Comparison of ENCODE assay signal across 8 mouse cellular contexts in genomic region chr2:104849991-104850359, GRCm38 (mm10). TPM values are rescaled to one million over a fixed set of nuclear protein-coding genes. Genes with fewer than 3 reads are reported as not detected.
DNase-seq lines count a peak whose midpoint lies in the region; ATAC-seq and TF ChIP-seq lines count a peak whose summit lies in the region.

No protein-coding gene starts in this region.

- no peaks in the 10 kb centered on the region for H3K9me3 ChIP-seq in heart, embryonic 16.5 days (replicated peaks; ENCODE audit: control insufficient read depth, low read length)
- no peaks in the 10 kb centered on the region for H3K9me3 ChIP-seq in E14TG2a.4 (ENCODE audit: low read length)
- H3K9me3 ChIP-seq in hindbrain, embryonic 14.5 days (ENCODE audit: control insufficient read depth, low read length), result no peaks in the 10 kb centered on the region
- H3K9me3 ChIP-seq in midbrain, embryonic 13.5 days, result no peaks in the 10 kb centered on the region

- H3K4me1 ChIP-seq in heart, embryonic 16.5 days (ENCODE audit: control insufficient read depth, insufficient read depth, low read length), result peaks cover 5% of the 10 kb centered on the region
- H3K4me1 ChIP-seq in E14TG2a.4 (replicated peaks; ENCODE audit: low read depth, low read length), result peaks cover 75% of the 10 kb centered on the region
- no peaks in the 10 kb centered on the region for H3K4me1 ChIP-seq in hindbrain, embryonic 14.5 days (replicated peaks; ENCODE audit: control insufficient read depth, insufficient read depth, low read length)
- H3K4me1 ChIP-seq in midbrain, embryonic 13.5 days (replicated peaks), result peaks cover 17% of the 10 kb centered on the region

- H3K4me2 ChIP-seq in heart, embryonic 16.5 days (ENCODE audit: low read depth, low read length), result peak overlapping the region; percentile 98
- peak overlapping the region; percentile 65 for H3K4me2 ChIP-seq in hindbrain, embryonic 14.5 days (replicated peaks)
- peak overlapping the region; percentile 99 for H3K4me2 ChIP-seq in midbrain, embryonic 13.5 days (replicated peaks)

- peak overlapping the region; percentile 74 for H3K9ac ChIP-seq in heart, embryonic 16.5 days (ENCODE audit: low read length)
- H3K9ac ChIP-seq in hindbrain, embryonic 14.5 days, result peak overlapping the region; percentile 55; the same call in 1 of the 2 replicates
- peak overlapping the region; percentile 63; the same call in 1 of the 2 replicates for H3K9ac ChIP-seq in midbrain, embryonic 13.5 days (replicated peaks)

- no peaks in the 10 kb centered on the region for H3K36me3 ChIP-seq in heart, embryonic 16.5 days (ENCODE audit: control insufficient read depth, insufficient read depth)
- peaks cover 22% of the 10 kb centered on the region for H3K36me3 ChIP-seq in E14TG2a.4 (ENCODE audit: insufficient read depth, low read length)
- no peaks in the 10 kb centered on the region for H3K36me3 ChIP-seq in hindbrain, embryonic 14.5 days (replicated peaks; ENCODE audit: control insufficient read depth, insufficient read depth)
- H3K36me3 ChIP-seq in midbrain, embryonic 13.5 days, result no peaks in the 10 kb centered on the region

- no peak for ATAC-seq in heart, embryonic 16.5 days (replicated peaks; ENCODE audit: extremely low read depth, insufficient read depth, low FRiP score)
- no peak for ATAC-seq in hindbrain, embryonic 14.5 days (ENCODE audit: low FRiP score)
- ATAC-seq in midbrain, embryonic 13.5 days, result no peak

- DNase-seq in heart, adult 8-10 months (ENCODE audit: low spot score), result no peak
- no peak for DNase-seq in hindbrain, embryonic 14.5 days (ENCODE audit: low spot score)
- DNase-seq in embryo, embryonic 9.5 days (ENCODE audit: extremely low spot score), result no peak
- DNase-seq in ovary, postnatal 36 days (ENCODE audit: low spot score), result no peak
- no peak for DNase-seq in spleen, postnatal 14 days (ENCODE audit: low spot score in 2 of 2)

- WGBS in heart, embryonic 16.5 days, result 59% methylated on average over 3 of the region's 3 CpGs
- WGBS in hindbrain, embryonic 14.5 days, result 78% methylated on average over 3 of the region's 3 CpGs
- 73% methylated on average over 3 of the region's 3 CpGs for WGBS in midbrain, embryonic 13.5 days

- no peak for TF ChIP-seq CTCF in E14TG2a.4 (conservative IDR thresholded peaks at IDR 0.05; ENCODE audit: low read length)

- no peak overlapping the region for H3K27ac ChIP-seq in heart, embryonic 16.5 days (ENCODE audit: low read length)
- no peak overlapping the region for H3K27ac ChIP-seq in hindbrain, embryonic 14.5 days
- H3K27ac ChIP-seq in midbrain, embryonic 13.5 days, result no peak overlapping the region

- H3K27me3 ChIP-seq in heart, embryonic 16.5 days (ENCODE audit: control insufficient read depth, insufficient read depth, low read length), result peaks cover 6% of the 10 kb centered on the region; the same call in 1 of the 2 replicates
- H3K27me3 ChIP-seq in E14TG2a.4 (ENCODE audit: insufficient read depth, low read length), result no peaks in the 10 kb centered on the region
- peaks cover 33% of the 10 kb centered on the region for H3K27me3 ChIP-seq in hindbrain, embryonic 14.5 days (ENCODE audit: control insufficient read depth, insufficient read depth, low read length)
- peaks cover 44% of the 10 kb centered on the region for H3K27me3 ChIP-seq in midbrain, embryonic 13.5 days

- peak overlapping the region; percentile 65 for H3K4me3 ChIP-seq in heart, embryonic 16.5 days (ENCODE audit: low read length)
- H3K4me3 ChIP-seq in E14TG2a.4 (replicated peaks; ENCODE audit: low read length), result peak overlapping the region; percentile 87
- peak overlapping the region; percentile 47 for H3K4me3 ChIP-seq in hindbrain, embryonic 14.5 days (replicated peaks; ENCODE audit: low read length)
- peak overlapping the region; percentile 57 for H3K4me3 ChIP-seq in midbrain, embryonic 13.5 days (replicated peaks)

RNA-seq across cellular contexts. Expression of gene Prrg4, which starts 0.3 kb away (rescaled TPM):
- polyA plus RNA-seq in heart, embryonic 16.5 days (2015; fragmentation: Nextera tagmentation; extraction: Ambion mirVana), result 1.3 and 1.7 TPM in 2 replicates
- 1 to 10 TPM in 2 of 4 experiments, under 1 TPM in 2; 0.65 to 1.4 (median 0.99) TPM for total RNA-seq in heart, adult 8-10 months (2022)
- 0.53 and 0.94 TPM in 2 replicates for polyA plus RNA-seq in hindbrain, embryonic 14.5 days (2014; fragmentation: Nextera tagmentation; extraction: Ambion mirVana)
- polyA plus RNA-seq in midbrain, embryonic 13.5 days (2015; fragmentation: Nextera tagmentation; extraction: Ambion mirVana), result 0.15 and 0.42 TPM in 2 replicates

RNA-seq across cellular contexts. Expression of gene Ccdc73, which starts 17.6 kb away (rescaled TPM):
- polyA plus RNA-seq in heart, embryonic 16.5 days (2015; fragmentation: Nextera tagmentation; extraction: Ambion mirVana), result 4.4 and 4.8 TPM in 2 replicates
- total RNA-seq in heart, adult 8-10 months (2022), result 1 to 10 TPM; 3.7 to 5.6 (median 5.2) TPM
- 7.2 and 7.6 TPM in 2 replicates for polyA plus RNA-seq in hindbrain, embryonic 14.5 days (2014; fragmentation: Nextera tagmentation; extraction: Ambion mirVana)
- 7.8 and 11.5 TPM in 2 replicates for polyA plus RNA-seq in midbrain, embryonic 13.5 days (2015; fragmentation: Nextera tagmentation; extraction: Ambion mirVana)

RNA-seq across cellular contexts. Expression of gene Qser1, which starts 33.4 kb away (rescaled TPM):
- 5.6 and 6.2 TPM in 2 replicates for polyA plus RNA-seq in heart, embryonic 16.5 days (2015; fragmentation: Nextera tagmentation; extraction: Ambion mirVana)
- total RNA-seq in heart, adult 8-10 months (2022), result 10 to 100 TPM; 28.3 to 33.9 (median 31.1) TPM
- 11.1 and 11.3 TPM in 2 replicates for polyA plus RNA-seq in hindbrain, embryonic 14.5 days (2014; fragmentation: Nextera tagmentation; extraction: Ambion mirVana)
- polyA plus RNA-seq in midbrain, embryonic 13.5 days (2015; fragmentation: Nextera tagmentation; extraction: Ambion mirVana), result 8.8 and 9.0 TPM in 2 replicates
